Mouse (Mus musculus) thymus, adult 2 months (tissue): ENCODE measurements around the gene Aldh3a2. TPM values are rescaled to one million over a fixed set of nuclear protein-coding genes. Genes with fewer than 3 reads are reported as not detected.

Experiments used
- DNase-seq: peaks from one replicate; pipeline ENCODE4 v3.0.0; 2021
- H3K27ac ChIP-seq: fragments of 200-500 bp; 2 replicates; pipeline ENCODE4 v1.5.1; 2012; ENCODE audit warnings: low read length, control low read depth; ENCODE audit not compliant: control insufficient read depth, insufficient read depth
- H3K27me3 ChIP-seq: fragments of 200-500 bp; 2 replicates; pipeline ENCODE4 v1.6.1; 2012; ENCODE audit warnings: mild to moderate bottlenecking, low read length, moderate library complexity, mixed read lengths; ENCODE audit not compliant: control insufficient read depth, insufficient read depth
- H3K36me3 ChIP-seq: fragments of 200-500 bp; 2 replicates; pipeline ENCODE4 v1.6.1; 2012; ENCODE audit warnings: mild to moderate bottlenecking, low read length, moderate library complexity; ENCODE audit not compliant: control insufficient read depth, insufficient read depth
- H3K4me1 ChIP-seq: fragments of 200-500 bp; replicated peaks from 2 replicates; pipeline ENCODE4 v1.6.1; 2012; ENCODE audit warnings: low read length; ENCODE audit not compliant: control insufficient read depth, insufficient read depth
- H3K4me3 ChIP-seq: fragments of 200-500 bp; 2 replicates; pipeline ENCODE4 v1.5.1; 2012; ENCODE audit warnings: mild to moderate bottlenecking, low read length, control low read depth, moderate library complexity; ENCODE audit not compliant: control insufficient read depth, insufficient read depth
- CTCF ChIP-seq: fragments of 200-500 bp; IDR thresholded peaks from 2 replicates; pipeline ENCODE4 v1.5.1; 2012; ENCODE audit warnings: mild to moderate bottlenecking, control low read depth, low read length, moderate library complexity, borderline replicate concordance; ENCODE audit not compliant: control insufficient read depth, poor library complexity, insufficient read depth; ENCODE audit errors: extremely low read depth
- POLR2A ChIP-seq: fragments of 200-500 bp; IDR thresholded peaks from 2 replicates; pipeline ENCODE4 v1.6.1; 2012; ENCODE audit warnings: mild to moderate bottlenecking, low read length, control low read depth, moderate library complexity; ENCODE audit not compliant: control insufficient read depth, poor library complexity, insufficient read depth; ENCODE audit errors: extremely low read depth
- WGBS: fragments of 180-500 bp; shearing (Covaris S2); methylation state at CpG from one replicate; pipeline ENCODE4 v1.1.7; 2018; 5-methylcytosine and 5-hydroxymethylcytosine counted together
- polyA plus RNA-seq: library from polyadenylated mRNA; depleted of rRNA; stranded (reverse); fragments of >200 nt; gene quantifications from 2 replicates; pipeline ENCODE4 v1.2.3, GENCODE M21; 2012

The Aldh3a2 gene
- polyA plus RNA-seq, 1 experiment: 92.7 TPM

DNA sequence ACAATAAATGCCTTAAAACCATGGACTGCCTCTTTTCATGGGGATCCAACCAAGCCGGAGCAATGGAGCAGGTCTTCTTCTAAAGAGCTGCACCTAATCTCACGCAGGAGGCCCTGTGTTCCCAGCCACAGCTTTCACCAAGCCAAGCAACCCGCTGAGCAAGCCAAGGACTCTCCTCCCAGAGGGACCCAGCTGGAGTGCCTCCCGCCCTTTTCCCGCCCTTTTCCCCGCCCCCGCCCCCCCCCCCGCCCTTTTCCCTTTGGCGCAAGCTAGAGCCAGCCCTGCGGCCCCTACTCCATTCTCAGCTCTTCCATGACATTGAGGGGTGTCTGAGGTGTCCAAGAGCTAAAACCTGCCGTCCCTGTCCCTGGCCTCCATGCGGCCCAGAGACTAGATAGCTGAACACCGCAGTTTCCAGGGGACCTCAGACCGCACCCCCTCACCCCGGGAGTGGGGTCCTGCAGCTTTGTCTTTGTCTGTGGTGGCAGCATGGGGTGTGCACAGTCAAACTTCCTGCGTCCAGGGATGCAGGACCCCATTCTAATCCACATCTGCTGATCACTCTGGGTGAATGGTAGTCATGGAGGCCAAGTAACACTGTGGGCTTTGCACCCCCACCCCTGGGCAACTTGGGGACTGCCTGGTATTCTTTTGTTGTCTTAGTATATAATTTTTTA lies 33.6 kb upstream of the Aldh3a2 start:
- DNase-seq: no peak
- WGBS: 85% methylated on average over 14 of the region's 16 CpGs
- Histone ChIP-seq H3K4me3 (no peak overlapping the region), H3K27me3 (no peaks in the 10 kb centered on the region), H3K36me3 (no peaks in the 10 kb centered on the region), H3K27ac (no peak overlapping the region), H3K4me1 (peaks cover 2% of the 10 kb centered on the region; the same call in 1 of the 2 replicates)
- TF ChIP-seq POLR2A: no peak
- TF ChIP-seq CTCF: no peak

DNA sequence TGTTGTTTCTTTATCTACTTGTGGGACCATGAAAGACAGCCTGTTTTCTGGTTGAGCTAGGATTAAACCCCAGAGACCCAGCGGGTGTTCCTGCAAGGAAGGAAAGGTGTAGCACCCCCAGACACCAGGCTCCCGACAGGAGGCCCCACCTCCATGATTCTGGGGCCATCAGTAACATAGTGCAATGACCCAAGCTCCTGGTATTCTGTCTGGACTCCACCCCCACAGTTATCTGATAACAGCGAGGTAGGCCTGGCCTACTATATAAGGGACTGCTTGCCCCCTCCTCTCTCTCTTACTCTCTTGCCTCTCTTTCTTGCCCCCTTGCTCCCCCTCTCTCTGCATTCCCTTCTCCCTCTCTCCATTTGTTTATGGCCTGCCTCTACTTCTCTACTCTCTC lies 32.9 kb upstream of the Aldh3a2 start:
- Histone ChIP-seq H3K36me3 (no peaks in the 10 kb centered on the region), H3K27me3 (no peaks in the 10 kb centered on the region), H3K4me1 (peaks cover 2% of the 10 kb centered on the region; the same call in 1 of the 2 replicates), H3K27ac (no peak overlapping the region), H3K4me3 (no peak overlapping the region)
- no peak for DNase-seq
- WGBS: 86% methylated on average over 3 of the region's 3 CpGs
- TF ChIP-seq CTCF (no peak), POLR2A (no peak)

DNA sequence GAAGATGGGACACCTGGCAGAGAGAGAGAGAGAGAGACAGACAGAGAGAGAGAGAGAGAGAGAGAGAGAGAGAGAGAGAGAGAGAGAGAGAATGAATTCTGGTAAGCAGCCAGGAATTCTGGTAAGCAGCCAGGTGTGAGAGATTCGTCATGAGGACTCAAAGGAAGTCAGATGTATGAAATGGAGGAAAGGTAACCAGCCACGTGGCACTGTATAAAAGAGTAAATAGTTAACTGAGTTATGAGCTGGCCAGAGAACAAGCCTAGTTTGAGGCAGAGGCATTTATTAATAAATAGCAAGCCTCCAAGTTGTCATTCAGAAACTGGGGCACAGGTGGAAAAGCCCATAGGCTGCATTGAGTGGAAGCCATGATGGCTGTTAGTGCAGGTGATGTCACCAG lies 30.6 kb upstream of the Aldh3a2 start:
- DNase-seq: no peak
- no peak overlapping the region for H3K27ac ChIP-seq
- 57% methylated on average over 2 of the region's 2 CpGs for WGBS
- peaks cover 2% of the 10 kb centered on the region; the same call in 1 of the 2 replicates for H3K4me1 ChIP-seq
- TF ChIP-seq POLR2A (no peak), CTCF (no peak)
- H3K36me3 ChIP-seq: no peaks in the 10 kb centered on the region
- H3K4me3 ChIP-seq: no peak overlapping the region
- no peaks in the 10 kb centered on the region for H3K27me3 ChIP-seq

GRCm38 (mm10) chr11:61297326-61297725 lies 30.1 kb upstream of the Aldh3a2 start:
- TF ChIP-seq CTCF (no peak), POLR2A (no peak)
- 97% methylated on average over 2 of the region's 2 CpGs for WGBS
- Histone ChIP-seq H3K27me3 (no peaks in the 10 kb centered on the region), H3K27ac (no peak overlapping the region), H3K4me1 (peaks cover 2% of the 10 kb centered on the region; the same call in 1 of the 2 replicates), H3K4me3 (no peak overlapping the region), H3K36me3 (no peaks in the 10 kb centered on the region)
- DNase-seq: no peak

DNA sequence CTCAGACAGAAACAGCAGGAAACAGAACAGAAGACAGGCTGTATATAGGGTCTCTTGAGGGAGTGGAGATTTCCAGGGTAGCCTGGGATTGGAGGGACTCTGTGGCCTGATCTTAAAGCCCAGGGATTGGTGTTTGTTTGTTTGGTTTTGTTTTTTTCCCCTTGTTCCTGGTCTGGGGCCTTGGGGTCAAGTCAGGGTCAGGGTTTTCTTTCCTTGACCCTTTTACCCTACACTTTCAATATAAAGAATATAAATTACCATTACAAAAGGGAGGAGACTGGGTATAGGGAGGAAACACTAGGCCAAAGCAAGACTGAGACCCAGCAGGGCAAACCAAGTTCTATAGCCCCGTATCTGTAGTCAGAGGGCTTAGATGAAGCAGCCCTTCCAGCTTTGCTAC lies 29.3 kb upstream of the Aldh3a2 start:
- no peaks in the 10 kb centered on the region for H3K27me3 ChIP-seq
- H3K36me3 ChIP-seq: no peaks in the 10 kb centered on the region
- no peak overlapping the region for H3K27ac ChIP-seq
- 89% methylated on average over 1 of the region's 1 CpGs for WGBS
- no peak overlapping the region for H3K4me3 ChIP-seq
- TF ChIP-seq CTCF (no peak), POLR2A (no peak)
- peaks cover 2% of the 10 kb centered on the region; the same call in 1 of the 2 replicates for H3K4me1 ChIP-seq
- no peak for DNase-seq

- WGBS: 99% methylated on average over 2 of the region's 2 CpGs
- TF ChIP-seq POLR2A (no peak), CTCF (no peak)
Observed at GRCm38 (mm10) chr11:61295556-61295955, 28.3 kb upstream of the Aldh3a2 start.

More at GRCm38 (mm10) chr11:61295556-61295955, 28.3 kb upstream of the Aldh3a2 start:
- Histone ChIP-seq H3K36me3 (no peaks in the 10 kb centered on the region), H3K27me3 (no peaks in the 10 kb centered on the region), H3K27ac (no peak overlapping the region), H3K4me1 (no peaks in the 10 kb centered on the region), H3K4me3 (no peak overlapping the region)
- DNase-seq: no peak
